Mouse (Mus musculus) fat pad, adult 2 months (tissue): Measurements from ENCODE around the gene Hnrnpll.

Experiments used
- DNase-seq: peaks from one replicate; pipeline ENCODE4 v3.0.0-alpha.2; 2011; ENCODE audit warnings: low read depth, low spot score; ENCODE audit errors: extremely low read depth

Hnrnpll gene

DNA sequence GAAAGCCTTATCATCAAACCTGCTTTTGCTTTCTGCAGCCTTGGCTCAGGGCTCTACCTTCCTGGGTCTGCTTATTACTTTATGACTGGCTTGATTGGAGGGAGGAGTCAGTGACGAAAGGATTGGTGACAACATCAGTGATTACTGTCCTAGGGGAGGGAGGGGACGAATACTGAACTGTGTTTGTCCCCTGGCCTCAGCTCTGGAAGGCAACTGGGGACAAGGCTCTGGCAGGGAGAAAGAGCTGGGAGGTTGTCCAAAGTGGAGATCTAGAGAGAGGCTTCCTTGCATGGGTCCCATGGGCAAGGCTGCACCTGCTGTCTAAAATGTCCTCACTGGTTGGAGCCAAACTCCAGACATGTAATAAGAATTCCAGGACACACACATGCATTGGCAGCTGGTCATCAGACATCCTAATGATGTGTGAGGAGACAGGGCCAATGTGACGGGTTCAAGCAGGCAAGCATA lies 59.7 kb downstream of the Hnrnpll start:
- DNase-seq = no peak

DNA sequence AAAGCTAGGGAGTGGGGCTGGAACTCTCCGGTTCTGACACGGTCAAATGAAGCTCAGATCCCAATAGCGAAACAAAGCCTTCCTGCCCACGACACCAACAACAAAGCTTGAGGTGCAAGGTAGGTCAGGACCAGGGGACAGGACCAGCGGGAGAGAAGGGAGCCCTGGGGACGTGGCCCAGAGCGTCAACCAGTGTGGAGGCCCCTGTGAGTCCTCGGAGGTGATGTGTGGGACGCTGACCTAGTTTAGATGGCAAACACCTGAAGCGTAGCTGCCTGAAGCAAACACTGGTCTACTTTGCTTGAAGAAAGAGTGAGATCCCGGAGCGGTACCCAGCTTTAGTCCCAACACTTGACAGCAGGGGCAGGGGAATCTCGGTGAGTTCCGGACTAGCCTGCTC lies 62.5 kb downstream of the Hnrnpll start:
- DNase-seq = no peak

DNA sequence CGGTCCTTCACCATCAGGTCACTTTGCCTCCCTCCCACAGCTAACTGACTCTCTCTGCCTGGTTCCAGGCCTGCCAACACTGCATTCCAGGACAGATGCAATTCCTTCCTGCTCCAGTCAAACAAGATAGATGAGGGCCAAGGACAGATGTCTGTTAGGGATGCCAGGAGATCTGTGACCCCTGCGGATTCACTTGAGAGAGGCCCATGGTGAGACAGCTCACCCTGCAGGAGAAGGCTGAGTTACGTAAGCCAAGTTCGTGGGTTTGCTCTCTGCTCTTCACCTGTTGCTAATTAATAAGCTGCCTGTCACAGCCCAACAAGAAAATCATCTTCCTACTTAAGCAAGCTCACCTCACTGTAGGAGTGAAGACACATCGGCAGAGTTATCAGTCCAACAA lies 63.1 kb downstream of the Hnrnpll start:
- no peak for DNase-seq

DNA sequence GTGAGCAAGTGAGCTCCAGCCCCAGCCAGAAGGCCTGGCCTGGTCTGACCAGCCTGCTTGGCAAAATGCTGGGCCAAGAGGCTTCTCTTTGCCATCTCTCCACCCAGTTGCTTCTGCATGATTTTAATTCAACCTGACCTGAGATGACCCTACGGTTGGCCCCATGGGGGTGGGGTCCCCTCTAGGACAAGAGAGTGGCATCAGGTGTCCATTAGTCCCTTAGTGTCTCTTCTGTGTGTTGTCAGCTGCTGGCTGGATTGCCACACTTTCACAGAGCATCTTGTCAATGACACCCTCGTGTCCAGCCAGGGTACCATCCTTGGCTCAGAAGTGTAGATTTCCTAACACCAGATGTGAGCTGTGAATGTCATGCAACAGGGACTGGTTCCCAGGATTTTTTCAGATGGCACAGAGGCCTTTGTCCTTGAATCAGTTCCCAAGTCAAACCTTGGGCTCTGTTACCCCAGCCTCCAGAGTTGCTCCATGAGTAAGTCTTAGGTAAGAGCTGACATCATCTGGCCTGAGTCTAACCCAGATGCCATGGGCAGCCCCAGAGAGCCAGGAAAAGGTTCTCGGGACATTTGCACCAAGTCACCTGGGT lies 66.9 kb downstream of the Hnrnpll start:
- DNase-seq = peak; percentile 91

GRCm38 (mm10) chr17:79992114-79992513 lies 70.0 kb downstream of the Hnrnpll start:
- DNase-seq = no peak

DNA sequence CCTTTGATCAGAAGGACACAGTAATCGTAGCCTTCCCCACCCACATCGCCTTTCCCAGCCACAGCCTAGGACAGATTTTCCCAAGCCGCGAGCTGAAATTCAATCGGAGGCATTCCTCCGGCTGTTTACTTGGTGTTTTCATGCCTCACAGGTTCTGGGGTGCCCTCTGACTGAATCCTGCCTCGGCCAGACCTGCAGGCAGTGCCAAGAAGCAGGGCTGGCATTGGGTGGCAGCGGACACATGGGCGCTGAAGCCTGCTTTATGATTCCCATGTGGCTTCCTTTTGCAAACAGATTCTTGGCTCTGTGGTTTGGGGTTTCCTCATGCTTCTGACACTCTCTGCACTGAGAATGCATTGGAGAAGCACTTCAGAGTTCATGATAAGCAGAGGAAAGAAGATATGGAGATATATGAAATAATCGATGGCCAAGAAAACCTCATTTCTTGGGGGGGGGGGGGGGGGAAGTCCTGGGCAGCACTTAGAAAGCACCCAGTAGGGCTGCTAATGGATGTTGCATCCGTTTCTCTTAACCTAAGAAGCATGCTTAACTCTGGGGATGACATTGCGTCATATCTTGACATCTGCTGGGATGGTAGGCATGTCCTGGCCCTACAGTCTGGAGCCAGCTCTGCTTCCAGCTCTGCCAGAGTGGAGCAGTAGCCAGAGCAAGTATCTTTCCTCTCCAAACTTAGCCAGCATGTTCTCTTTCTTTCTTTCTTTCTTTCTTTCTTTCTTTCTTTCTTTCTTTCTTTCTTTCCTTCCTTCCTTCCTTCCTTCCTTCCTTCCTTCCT lies 70.8 kb downstream of the Hnrnpll start:
- DNase-seq = no peak

- no peak for DNase-seq
Measured at GRCm38 (mm10) chr17:79990161-79990560, 72.0 kb downstream of the Hnrnpll start.

- DNase-seq = no peak
Measured at GRCm38 (mm10) chr17:79984450-79984849, 77.7 kb downstream of the Hnrnpll start.

GRCm38 (mm10) chr17:79982955-79983529 lies 79.1 kb downstream of the Hnrnpll start:
- no peak for DNase-seq

GRCm38 (mm10) chr17:79982548-79982947 lies 79.6 kb downstream of the Hnrnpll start:
- DNase-seq = no peak

DNA sequence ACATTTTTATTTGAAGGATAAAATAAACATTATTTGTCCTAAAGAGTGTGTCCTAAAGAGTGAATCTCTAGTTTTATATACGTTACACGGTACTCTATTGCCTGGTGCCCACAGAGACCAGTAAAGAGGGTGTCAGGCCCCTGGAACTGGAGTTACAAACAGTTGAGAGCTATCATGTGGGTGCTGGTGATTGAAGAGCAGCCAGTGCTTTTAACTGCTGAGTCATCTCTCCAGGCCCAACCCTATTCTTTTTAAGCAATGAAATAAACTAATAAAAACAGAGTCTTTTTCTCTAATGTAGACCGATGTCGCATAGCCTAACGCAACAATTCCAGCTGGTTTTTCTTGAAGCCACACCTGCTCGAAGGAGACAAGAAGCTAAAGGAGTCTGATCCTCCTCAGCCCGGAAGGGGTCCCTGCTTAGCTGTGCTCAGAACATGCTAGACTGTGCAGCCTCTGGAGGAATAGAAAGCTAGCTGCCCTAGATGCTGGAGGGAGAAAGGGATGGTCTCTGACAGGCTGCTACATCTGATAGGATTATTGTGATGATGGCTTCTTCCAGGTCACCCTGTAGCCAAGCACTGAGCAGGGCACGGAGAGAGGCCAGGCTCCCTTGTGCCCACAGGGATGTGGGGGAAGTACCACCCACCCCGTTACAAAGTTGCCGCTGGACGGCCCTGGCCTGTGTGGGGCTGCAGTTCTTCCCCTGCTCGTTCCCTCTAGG lies 80.2 kb downstream of the Hnrnpll start:
- DNase-seq = no peak

DNA sequence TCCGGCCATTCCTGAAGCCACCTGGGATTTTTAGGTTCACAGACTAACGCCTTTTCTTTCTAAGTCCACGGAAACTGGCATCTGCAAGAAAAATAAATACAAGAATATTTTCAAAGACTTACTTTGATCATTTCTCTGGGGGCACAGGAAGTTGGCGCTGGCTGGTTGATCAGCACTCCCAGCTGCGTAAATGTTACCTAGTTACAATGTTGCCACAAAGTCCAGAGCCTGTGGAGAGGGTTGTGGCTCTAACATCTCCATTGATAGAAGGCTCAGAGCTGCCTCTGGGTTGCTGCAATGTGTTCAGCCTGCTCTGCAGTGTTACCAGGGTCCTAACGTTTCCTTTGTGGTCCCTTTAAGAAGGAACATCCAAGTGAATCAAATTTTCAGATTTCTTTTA lies 80.8 kb downstream of the Hnrnpll start:
- DNase-seq = no peak

GRCm38 (mm10) chr17:79980421-79981120 lies 81.6 kb downstream of the Hnrnpll start:
- no peak for DNase-seq
